Mouse (Mus musculus) CH12F3 (cell line): ENCODE measurements around the gene Usp48.

Experiments
- in situ Hi-C: fragments of 300-500 bp; cut with MboI; formaldehyde crosslinking; loops from 2 replicates; pipeline ENCODE4 v1.14.3; 2020; ENCODE audit warnings: low sequenced_read_pairs

Gene Usp48

GRCm38 (mm10) chr4:137609281-137609680, 15.7 kb downstream of the Usp48 start:
- in situ Hi-C loops: no loop called here

DNA sequence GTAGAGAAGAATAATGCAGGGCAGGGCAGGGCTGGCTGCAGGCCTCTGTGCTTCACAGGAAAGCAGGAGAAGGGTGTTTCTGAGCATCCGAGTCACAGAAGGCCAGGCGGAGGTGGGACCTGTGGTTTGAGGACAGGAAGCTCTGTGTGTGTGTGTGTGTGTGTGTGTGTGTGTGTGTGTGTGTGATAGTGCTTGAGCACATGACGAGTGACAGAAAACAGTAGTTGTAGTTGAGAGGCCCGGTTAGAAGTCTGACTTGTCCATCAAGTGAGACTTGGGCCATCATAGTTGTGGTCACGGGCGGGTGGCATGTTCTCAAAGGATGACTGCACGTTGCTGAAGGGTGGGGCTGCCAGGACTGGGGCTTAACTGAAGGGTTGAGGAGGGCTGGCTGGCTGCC, 16.1 kb downstream of the Usp48 start:
- in situ Hi-C loops: no loop called here

- in situ Hi-C loops: no loop called here
Observed at GRCm38 (mm10) chr4:137610256-137610655, 16.7 kb downstream of the Usp48 start.

DNA sequence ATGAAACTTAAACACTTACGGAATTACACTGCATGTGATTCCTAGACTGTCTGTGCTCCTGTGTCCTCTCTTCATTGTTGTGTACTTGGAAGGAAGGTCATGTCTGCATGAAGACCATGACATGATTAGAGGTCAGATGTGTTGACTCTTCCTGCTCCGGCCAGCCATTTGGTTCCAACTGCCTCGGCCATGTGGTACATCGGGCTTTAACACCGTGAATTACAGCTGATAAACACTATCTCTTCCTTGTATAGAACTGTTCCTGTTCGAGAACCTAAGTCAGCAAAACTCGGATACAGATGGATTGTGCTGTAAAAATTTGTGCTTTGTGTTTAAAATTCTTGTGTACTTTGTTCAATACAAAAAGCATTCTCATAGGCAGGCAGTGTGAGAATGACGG, 29.3 kb downstream of the Usp48 start:
- in situ Hi-C loops: no loop called here

- in situ Hi-C loops: no loop called here
Observed at GRCm38 (mm10) chr4:137627476-137628235, 34.1 kb downstream of the Usp48 start.

DNA sequence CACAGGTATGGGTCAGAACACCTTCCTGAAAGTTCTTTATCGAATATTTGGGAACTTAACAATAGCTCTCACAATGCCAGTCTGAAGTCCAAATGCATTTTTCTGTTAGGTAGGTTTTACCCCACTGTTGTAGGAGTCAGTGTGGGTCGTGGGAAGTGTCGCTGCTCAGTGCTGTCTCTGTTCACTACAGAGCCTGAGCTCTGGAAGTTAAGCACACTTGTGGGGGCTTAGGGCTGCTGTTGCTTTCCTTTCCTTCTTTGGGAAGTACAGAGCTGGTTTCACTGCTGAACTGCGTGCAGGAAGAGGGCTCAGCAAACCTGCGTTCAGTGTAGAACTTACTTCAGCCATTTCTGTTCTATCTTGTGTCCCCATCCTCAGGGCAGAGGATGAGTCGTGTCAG, 34.8 kb downstream of the Usp48 start:
- in situ Hi-C loops: no loop called here

DNA sequence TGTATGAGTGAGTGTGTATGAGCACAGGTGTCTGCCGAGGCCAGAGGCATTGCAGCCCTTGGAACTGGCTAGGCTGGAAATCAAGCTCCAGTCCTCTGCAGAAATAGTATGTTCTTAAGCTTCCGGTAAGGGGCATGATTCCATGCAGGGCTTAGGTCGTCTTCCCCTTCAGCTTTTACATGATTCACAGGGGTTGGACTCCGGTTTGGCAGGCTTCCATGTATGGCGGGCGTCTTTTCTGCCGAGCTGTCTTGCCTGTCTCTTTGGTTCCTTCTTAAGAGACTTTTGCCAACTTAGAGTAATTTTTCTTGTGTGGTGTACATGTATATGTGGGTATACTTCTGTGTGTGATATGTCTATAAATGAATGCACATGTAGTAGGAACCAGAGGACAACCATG, 35.8 kb downstream of the Usp48 start:
- in situ Hi-C loops: no loop called here

DNA sequence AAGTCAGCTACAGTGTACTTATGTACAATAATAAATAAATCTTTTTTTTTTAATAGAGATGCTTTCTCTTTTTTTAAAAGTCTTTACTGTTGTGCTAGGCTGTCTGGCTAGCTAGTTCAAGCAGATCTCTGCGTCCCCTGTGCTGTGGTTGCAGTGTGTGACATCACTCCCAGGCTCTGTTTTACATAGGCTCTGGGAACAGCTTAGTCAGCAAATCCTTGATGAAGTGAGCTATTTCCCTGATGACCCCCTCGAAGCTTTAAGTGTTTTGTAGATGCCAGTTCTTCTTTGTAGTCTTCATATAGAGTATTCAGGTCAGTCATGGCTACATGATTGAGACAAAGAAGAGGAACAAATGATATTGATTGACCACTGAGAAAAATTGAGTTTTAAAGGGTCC, 36.6 kb downstream of the Usp48 start:
- in situ Hi-C loops: no loop called here

GRCm38 (mm10) chr4:137631596-137631995, 38.0 kb downstream of the Usp48 start:
- in situ Hi-C loops: no loop called here

DNA sequence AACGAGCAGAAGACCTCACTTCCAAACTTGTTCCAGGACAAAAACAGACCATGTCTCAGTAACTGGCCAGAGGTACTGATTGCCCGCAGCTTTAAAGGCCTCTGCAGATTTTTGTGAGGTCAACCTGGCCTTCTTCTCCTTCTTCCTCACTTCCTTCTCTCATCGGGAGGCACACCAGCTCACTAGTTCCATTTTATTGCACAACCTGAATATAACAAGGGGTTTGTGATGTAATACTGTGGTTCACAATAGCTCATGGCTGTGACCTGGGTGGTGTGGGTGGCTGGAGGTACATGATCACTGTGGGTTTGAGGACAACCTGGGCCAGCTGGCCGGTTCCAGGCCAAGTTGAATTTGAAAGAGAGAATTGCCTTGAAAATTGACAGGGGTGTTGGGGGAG, 39.8 kb downstream of the Usp48 start:
- in situ Hi-C loops: no loop called here

GRCm38 (mm10) chr4:137636597-137636996, 43.0 kb downstream of the Usp48 start:
- in situ Hi-C loops: no loop called here

GRCm38 (mm10) chr4:137641556-137641955, 48.0 kb downstream of the Usp48 start:
- in situ Hi-C loops: no loop called here

DNA sequence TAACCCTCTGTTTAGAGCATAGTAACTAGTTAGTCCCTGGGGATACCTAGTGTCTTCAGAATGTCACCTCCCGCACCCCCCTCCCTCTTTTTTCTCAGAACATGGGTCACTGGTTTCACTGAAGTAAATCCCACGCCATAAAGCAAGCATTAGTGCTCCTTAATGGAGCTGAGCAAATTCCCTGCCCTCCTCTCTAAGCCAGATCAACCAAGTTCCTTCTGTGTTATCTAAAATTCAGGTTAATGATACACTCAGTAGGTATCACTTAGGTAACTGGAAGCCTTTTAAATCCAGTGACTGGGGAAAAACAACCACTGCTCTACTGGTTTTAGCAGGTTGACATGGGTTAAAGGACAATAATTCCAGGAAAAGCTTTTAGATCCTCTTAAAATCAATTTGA, 48.5 kb downstream of the Usp48 start:
- in situ Hi-C loops: no loop called here

GRCm38 (mm10) chr4:137643459-137643858, 49.9 kb downstream of the Usp48 start:
- in situ Hi-C loops: no loop called here

- in situ Hi-C loops: no loop called here
Observed at GRCm38 (mm10) chr4:137646262-137646661, 52.7 kb downstream of the Usp48 start.

DNA sequence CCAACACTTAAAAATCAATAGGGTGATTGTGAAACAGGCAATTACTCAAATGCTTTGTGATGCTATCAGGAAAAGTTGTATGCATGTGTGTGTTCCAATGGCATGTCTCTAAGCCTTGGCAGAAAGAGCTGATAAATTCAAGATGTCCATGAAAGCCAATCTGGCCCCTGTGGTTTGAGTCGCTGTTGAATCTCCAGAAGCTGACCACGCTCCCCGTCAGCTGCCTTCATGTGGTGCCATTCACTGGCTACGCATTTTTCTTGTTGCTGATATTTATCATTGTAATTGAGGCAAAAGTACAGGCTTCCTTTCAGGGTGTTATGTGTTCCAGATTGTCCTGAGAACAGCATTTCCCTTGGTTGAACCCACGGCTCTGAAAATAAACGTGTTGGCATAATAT, 54.1 kb downstream of the Usp48 start:
- in situ Hi-C loops: no loop called here

- in situ Hi-C loops: no loop called here
Observed at GRCm38 (mm10) chr4:137648230-137648629, 54.7 kb downstream of the Usp48 start.

DNA sequence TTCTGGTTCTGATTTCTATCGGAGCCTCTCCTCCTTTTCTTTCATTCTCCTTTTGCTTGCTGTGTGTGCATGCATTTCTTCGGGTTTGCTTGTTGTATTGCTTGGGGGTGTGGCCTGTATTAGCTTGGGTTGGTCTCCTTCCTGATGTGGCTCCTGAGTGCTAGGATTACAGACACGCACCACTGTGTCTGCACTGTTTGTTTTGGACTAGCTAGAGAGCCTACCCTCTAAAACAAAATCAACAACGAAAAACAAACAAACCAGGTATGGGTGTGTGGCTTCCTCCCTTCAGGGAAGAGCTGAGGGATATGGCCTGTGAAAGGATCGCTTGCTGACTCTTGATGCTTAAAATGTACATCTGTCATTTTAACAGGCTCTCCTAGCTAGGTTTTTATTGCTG, 57.4 kb downstream of the Usp48 start:
- in situ Hi-C loops: no loop called here

DNA sequence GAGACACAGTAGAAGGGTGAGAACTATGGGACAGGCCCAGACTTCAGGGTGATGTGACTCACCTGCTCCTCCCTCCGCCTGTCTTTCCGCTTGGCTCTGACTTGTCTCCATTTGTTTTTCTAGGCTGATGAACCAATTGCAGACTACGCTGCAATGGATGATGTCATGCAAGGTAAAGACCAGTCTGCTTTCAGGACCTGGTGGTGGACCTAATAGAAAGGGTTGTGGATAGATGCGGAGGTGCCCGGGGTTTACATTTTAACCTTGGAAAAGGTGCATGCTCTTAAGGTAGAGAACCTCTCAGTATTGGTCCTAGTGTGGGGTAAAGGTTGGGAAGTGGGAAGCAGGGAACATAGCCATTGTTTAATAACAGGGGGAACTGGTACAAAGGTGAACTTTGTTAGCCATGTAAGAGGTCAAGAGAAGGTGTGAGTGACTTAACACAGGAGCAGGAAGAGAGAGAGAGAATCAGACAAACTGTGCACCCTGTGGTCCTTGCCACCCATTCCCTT, 59.3 kb downstream of the Usp48 start:
- in situ Hi-C loops: no loop called here

GRCm38 (mm10) chr4:137655241-137656031, 61.9 kb downstream of the Usp48 start:
- in situ Hi-C loops: no loop called here

GRCm38 (mm10) chr4:137657674-137658073, 64.1 kb downstream of the Usp48 start:
- in situ Hi-C loops: no loop called here

DNA sequence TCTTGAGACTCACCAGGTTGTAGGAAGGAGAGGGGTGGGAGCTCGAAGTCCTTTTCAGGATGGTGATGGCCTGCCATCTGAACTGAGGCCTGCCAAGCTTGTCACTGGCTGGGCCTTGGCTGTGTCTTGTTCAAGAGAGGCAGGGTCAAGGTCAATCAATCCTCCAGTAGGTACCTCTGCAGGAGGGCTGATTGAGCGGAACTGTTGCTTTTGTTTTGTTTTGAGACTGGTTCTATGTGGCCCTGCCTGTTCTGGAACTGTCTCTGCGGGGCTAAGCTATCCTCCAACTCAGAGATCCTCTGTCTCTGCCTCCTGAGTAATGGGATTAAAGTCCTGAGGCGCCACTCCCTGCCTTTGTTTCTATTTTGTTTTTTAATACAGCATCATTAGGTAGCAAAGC, 66.0 kb downstream of the Usp48 start:
- in situ Hi-C loops: no loop called here
